Mouse (Mus musculus) heart, postnatal 0 days (tissue): ENCODE results near the gene Zpbp.

Experiments
- CTCF ChIP-seq: IDR thresholded peaks from 2 replicates; pipeline ENCODE4 v1.5.1; 2016; ENCODE audit warnings: antibody characterized with exemption, control low read depth, low read depth
- EP300 ChIP-seq: IDR thresholded peaks from 2 replicates; pipeline ENCODE4 v1.6.1; 2016; ENCODE audit warnings: antibody characterized with exemption, low read depth

GRCm38 (mm10) chr11:11239346-11239745 lies 222.9 kb downstream of the Zpbp start:
- TF ChIP-seq EP300 (no peak), CTCF (peak; percentile 36)
